Mouse (Mus musculus): ENCODE results near the gene Slc6a16.

GRCm38 (mm10) chr7:45240633-45241388, at the start of gene Slc6a16:
- TF ChIP-seq E2F4 (IDR thresholded peaks at IDR 0.05; ENCODE audit: insufficient read depth) = no peak
- no peak for TF ChIP-seq POLR2A (IDR thresholded peaks at IDR 0.05; ENCODE audit: insufficient read length, low read depth)
- TF ChIP-seq MYOD1 (IDR thresholded peaks at IDR 0.05; ENCODE audit: control insufficient read depth in 1 of 3, insufficient read length in 2 of 3, low read depth in 2 of 3) = no peak
- TF ChIP-seq MYOG (IDR thresholded peaks at IDR 0.05; ENCODE audit: control insufficient read depth in 1 of 3, insufficient read depth in 1 of 3, insufficient read length in 2 of 3, low read depth in 2 of 3) = no peak
- no peak for TF ChIP-seq SRF (IDR thresholded peaks at IDR 0.05; ENCODE audit: control insufficient read depth, insufficient read length, low read depth)
- TF ChIP-seq CEBPB (IDR thresholded peaks at IDR 0.05; ENCODE audit: insufficient read depth, poor library complexity, severe bottlenecking) = no peak
- TF ChIP-seq USF1 (IDR thresholded peaks at IDR 0.05; ENCODE audit: low read depth) = no peak
- TF ChIP-seq TCF12 (IDR thresholded peaks at IDR 0.05; ENCODE audit: insufficient read depth, poor library complexity, severe bottlenecking) = no peak
- TF ChIP-seq REST (IDR thresholded peaks at IDR 0.05; ENCODE audit: insufficient read depth, insufficient read length) = no peak
- no peak for TF ChIP-seq MAX (IDR thresholded peaks at IDR 0.05; ENCODE audit: low read depth)
